Mouse (Mus musculus) CD4-positive naive resting alpha-beta T cell, adult 76 days (primary cell): ENCODE results near the gene Olfr301. TPM values are rescaled to one million over a fixed set of nuclear protein-coding genes. Genes with fewer than 3 reads are reported as not detected.

Experiments used
- total RNA-seq: library from RNA; stranded (reverse); gene quantifications from one replicate; pipeline ENCODE4 v1.2.4, GENCODE M21; 2023

The Olfr301 gene
- total RNA-seq: not detected

GRCm38 (mm10) chr7:86403546-86403945, at the start of gene Olfr301:
Olfr301 (plus strand) TSS chr7:86403846.

GRCm38 (mm10) chr7:86366828-86367227, 36.8 kb upstream of the Olfr301 start, which contains the start of gene Olfr305:
Olfr305 (minus strand) TSS chr7:86366928.

GRCm38 (mm10) chr7:86386558-86386957, 17.1 kb upstream of the Olfr301 start, which contains the start of gene Olfr304:
Olfr304 (minus strand) TSS chr7:86386658.

GRCm38 (mm10) chr7:86397689-86398088, 6.0 kb upstream of the Olfr301 start, which contains the start of gene Olfr303:
Olfr303 (minus strand) TSS chr7:86397789.

GRCm38 (mm10) chr7:86459621-86460020, 56.0 kb downstream of the Olfr301 start, which contains the start of gene Olfr299:
Olfr299 (plus strand) TSS chr7:86459921.

Other genes starting within 250 kb of the Olfr301 start
- gene Vmn2r75, start 232.1 kb upstream of the Olfr301 start, total RNA-seq: not detected
- gene Vmn2r76, start 157.5 kb upstream of the Olfr301 start, total RNA-seq: not detected
- not detected for gene Olfr310, start 126.7 kb upstream of the Olfr301 start, total RNA-seq
- not detected for gene Olfr309, start 90.1 kb upstream of the Olfr301 start, total RNA-seq
- gene Olfr308, start 78.2 kb upstream of the Olfr301 start, total RNA-seq: not detected
- gene Olfr307, start 66.3 kb upstream of the Olfr301 start, total RNA-seq: not detected
- gene Olfr305, start 36.9 kb upstream of the Olfr301 start, total RNA-seq: not detected
- gene Olfr304, start 17.2 kb upstream of the Olfr301 start, total RNA-seq: not detected
- not detected for gene Olfr303, start 6.1 kb upstream of the Olfr301 start, total RNA-seq
- gene Olfr299, start 56.1 kb downstream of the Olfr301 start, total RNA-seq: not detected
- not detected for gene Olfr298, start 88.6 kb downstream of the Olfr301 start, total RNA-seq
- gene Olfr297, start 116.1 kb downstream of the Olfr301 start, total RNA-seq: not detected
- not detected for gene Olfr295, start 180.0 kb downstream of the Olfr301 start, total RNA-seq
- gene Olfr294, start 212.8 kb downstream of the Olfr301 start, total RNA-seq: not detected
- gene Olfr293, start 245.2 kb downstream of the Olfr301 start, total RNA-seq: not detected